Mouse (Mus musculus): ENCODE results near the gene Spon1. TPM values are rescaled to one million over a fixed set of nuclear protein-coding genes. Genes with fewer than 3 reads are reported as not detected.

The Spon1 gene
- polyA plus RNA-seq, 1 experiment: 0.65 TPM

- no peaks in the 10 kb centered on the region for H3K4me1 ChIP-seq (ENCODE audit: control insufficient read depth, insufficient read depth, low read length)
- no peak for TF ChIP-seq POLR2A (IDR thresholded peaks at IDR 0.05; ENCODE audit: borderline replicate concordance, control insufficient read depth, low read depth, low read length)
- TF ChIP-seq CTCF (IDR thresholded peaks at IDR 0.05; ENCODE audit: control insufficient read depth, insufficient read depth, low read length): no peak
- H3K4me3 ChIP-seq (replicated peaks; ENCODE audit: control insufficient read depth, low read depth, low read length): no peak overlapping the region
- WGBS: 80% methylated on average over 6 of the region's 6 CpGs
- H3K27ac ChIP-seq (ENCODE audit: control insufficient read depth, insufficient read depth, low read depth, low read length, poor library complexity): no peak overlapping the region
Observed at GRCm38 (mm10) chr7:113768174-113768935, 2.6 kb downstream of the Spon1 start.

- Histone ChIP-seq H3K4me3 (replicated peaks; ENCODE audit: control insufficient read depth, low read depth, low read length) (no peak overlapping the region), H3K27ac (ENCODE audit: control insufficient read depth, insufficient read depth, low read depth, low read length, poor library complexity) (no peak overlapping the region), H3K4me1 (ENCODE audit: control insufficient read depth, insufficient read depth, low read length) (no peaks in the 10 kb centered on the region)
- TF ChIP-seq POLR2A (IDR thresholded peaks at IDR 0.05; ENCODE audit: borderline replicate concordance, control insufficient read depth, low read depth, low read length) (no peak), CTCF (IDR thresholded peaks at IDR 0.05; ENCODE audit: control insufficient read depth, insufficient read depth, low read length) (no peak)
- WGBS: 57% methylated on average over 6 of the region's 6 CpGs
Observed at GRCm38 (mm10) chr7:113769281-113769680, 3.5 kb downstream of the Spon1 start.

- 82% methylated on average over 2 of the region's 2 CpGs for WGBS
- H3K4me1 ChIP-seq (ENCODE audit: control insufficient read depth, insufficient read depth, low read length): peaks cover 2% of the 10 kb centered on the region; the same call in 1 of the 2 replicates
- TF ChIP-seq CTCF (IDR thresholded peaks at IDR 0.05; ENCODE audit: control insufficient read depth, insufficient read depth, low read length) (no peak), POLR2A (IDR thresholded peaks at IDR 0.05; ENCODE audit: borderline replicate concordance, control insufficient read depth, low read depth, low read length) (no peak)
- no peak overlapping the region for H3K27ac ChIP-seq (ENCODE audit: control insufficient read depth, insufficient read depth, low read depth, low read length, poor library complexity)
- no peak overlapping the region for H3K4me3 ChIP-seq (replicated peaks; ENCODE audit: control insufficient read depth, low read depth, low read length)
Observed at GRCm38 (mm10) chr7:113772135-113772534, 6.3 kb downstream of the Spon1 start.

- no peak overlapping the region for H3K4me3 ChIP-seq (replicated peaks; ENCODE audit: control insufficient read depth, low read depth, low read length)
- peaks cover 2% of the 10 kb centered on the region; the same call in 1 of the 2 replicates for H3K4me1 ChIP-seq (ENCODE audit: control insufficient read depth, insufficient read depth, low read length)
- no peak overlapping the region for H3K27ac ChIP-seq (ENCODE audit: control insufficient read depth, insufficient read depth, low read depth, low read length, poor library complexity)
- TF ChIP-seq POLR2A (IDR thresholded peaks at IDR 0.05; ENCODE audit: borderline replicate concordance, control insufficient read depth, low read depth, low read length) (no peak), CTCF (IDR thresholded peaks at IDR 0.05; ENCODE audit: control insufficient read depth, insufficient read depth, low read length) (no peak)
- WGBS: 17% methylated on average over 8 of the region's 8 CpGs
Observed at GRCm38 (mm10) chr7:113773436-113773835, 7.6 kb downstream of the Spon1 start.

- H3K4me1 ChIP-seq (ENCODE audit: control insufficient read depth, insufficient read depth, low read length): peaks cover 3% of the 10 kb centered on the region; the same call in 1 of the 2 replicates
- peak; percentile 75 for TF ChIP-seq CTCF (IDR thresholded peaks at IDR 0.05; ENCODE audit: control insufficient read depth, insufficient read depth, low read length)
- TF ChIP-seq POLR2A (IDR thresholded peaks at IDR 0.05; ENCODE audit: borderline replicate concordance, control insufficient read depth, low read depth, low read length): no peak
- H3K4me3 ChIP-seq (replicated peaks; ENCODE audit: control insufficient read depth, low read depth, low read length): no peak overlapping the region
- no peak overlapping the region for H3K27ac ChIP-seq (ENCODE audit: control insufficient read depth, insufficient read depth, low read depth, low read length, poor library complexity)
- 13% methylated on average over 7 of the region's 7 CpGs for WGBS
Observed at GRCm38 (mm10) chr7:113774039-113774438, 8.2 kb downstream of the Spon1 start.

- no peak overlapping the region for H3K4me3 ChIP-seq (replicated peaks; ENCODE audit: control insufficient read depth, low read depth, low read length)
- TF ChIP-seq POLR2A (IDR thresholded peaks at IDR 0.05; ENCODE audit: borderline replicate concordance, control insufficient read depth, low read depth, low read length): no peak
- no peak for TF ChIP-seq CTCF (IDR thresholded peaks at IDR 0.05; ENCODE audit: control insufficient read depth, insufficient read depth, low read length)
- 89% methylated on average over 3 of the region's 3 CpGs for WGBS
- H3K27ac ChIP-seq (ENCODE audit: control insufficient read depth, insufficient read depth, low read depth, low read length, poor library complexity): no peak overlapping the region
- H3K4me1 ChIP-seq (ENCODE audit: control insufficient read depth, insufficient read depth, low read length): peaks cover 3% of the 10 kb centered on the region; the same call in 1 of the 2 replicates
Observed at GRCm38 (mm10) chr7:113774906-113775305, 9.1 kb downstream of the Spon1 start.

GRCm38 (mm10) chr7:113778546-113778945 lies 12.7 kb downstream of the Spon1 start:
- no peak for TF ChIP-seq POLR2A (IDR thresholded peaks at IDR 0.05; ENCODE audit: borderline replicate concordance, control insufficient read depth, low read depth, low read length)
- TF ChIP-seq CTCF (IDR thresholded peaks at IDR 0.05; ENCODE audit: control insufficient read depth, insufficient read depth, low read length): no peak
- no peak overlapping the region for H3K27ac ChIP-seq (ENCODE audit: control insufficient read depth, insufficient read depth, low read depth, low read length, poor library complexity)
- H3K4me3 ChIP-seq (replicated peaks; ENCODE audit: control insufficient read depth, low read depth, low read length): no peak overlapping the region
- H3K4me1 ChIP-seq (ENCODE audit: control insufficient read depth, insufficient read depth, low read length): peaks cover 3% of the 10 kb centered on the region; the same call in 1 of the 2 replicates
- WGBS: 57% methylated on average over 6 of the region's 6 CpGs

GRCm38 (mm10) chr7:113780286-113780685 lies 14.5 kb downstream of the Spon1 start:
- H3K4me1 ChIP-seq (ENCODE audit: control insufficient read depth, insufficient read depth, low read length): peaks cover 3% of the 10 kb centered on the region; the same call in 1 of the 2 replicates
- 30% methylated on average over 5 of the region's 5 CpGs for WGBS
- H3K27ac ChIP-seq (ENCODE audit: control insufficient read depth, insufficient read depth, low read depth, low read length, poor library complexity): no peak overlapping the region
- H3K4me3 ChIP-seq (replicated peaks; ENCODE audit: control insufficient read depth, low read depth, low read length): no peak overlapping the region
- TF ChIP-seq POLR2A (IDR thresholded peaks at IDR 0.05; ENCODE audit: borderline replicate concordance, control insufficient read depth, low read depth, low read length) (no peak), CTCF (IDR thresholded peaks at IDR 0.05; ENCODE audit: control insufficient read depth, insufficient read depth, low read length) (no peak)
